Mouse (Mus musculus) olfactory bulb, adult 2 months (tissue): Measurements from ENCODE around the gene Slc17a8.

Experiments
- CTCF ChIP-seq: fragments of 200-500 bp; IDR thresholded peaks from 2 replicates; pipeline ENCODE4 v1.5.1; 2012; ENCODE audit warnings: low read depth, mild to moderate bottlenecking, low read length, moderate library complexity; ENCODE audit not compliant: insufficient read depth
- POLR2A ChIP-seq: fragments of 200-500 bp; IDR thresholded peaks from 2 replicates; pipeline ENCODE4 v1.6.1; 2012; ENCODE audit warnings: mild to moderate bottlenecking, low read depth, low read length, moderate library complexity; ENCODE audit not compliant: insufficient read depth

- TF ChIP-seq POLR2A, result no peak
- no peak for TF ChIP-seq CTCF
These were observed 53.7 kb downstream of the Slc17a8 start for GRCm38 (mm10) chr10:89567391-89567790.
